Comparison of ENCODE assay signal across 17 mouse cellular contexts in genomic region chr17:83348056-83348822, GRCm38 (mm10). TPM values are rescaled to one million over a fixed set of nuclear protein-coding genes. Genes with fewer than 3 reads are reported as not detected.
DNase-seq lines count a peak whose midpoint lies in the region; ATAC-seq and TF ChIP-seq lines count a peak whose summit lies in the region.
"Had no signal": no experiment of that assay in that cellular context is flagged by ENCODE, and none has a peak within 500 bp of the region (broad histone marks: within the 10 kb centered on the region; RNA-seq: fewer than 3 reads in every experiment).

No protein-coding gene starts in this region.

- H3K36me3 ChIP-seq in hindbrain, postnatal 0 days (ENCODE audit: insufficient read depth, low read length), result no peaks in the 10 kb centered on the region
- H3K36me3 ChIP-seq in hindbrain, embryonic 13.5 days, result no peaks in the 10 kb centered on the region
- H3K36me3 ChIP-seq: embryonic facial prominence, embryonic 13.5 days; forebrain, embryonic 12.5 days; heart, embryonic 10.5 days; liver, embryonic 15.5 days; midbrain, embryonic 10.5 days had no signal

- no peak for TF ChIP-seq CTCF in hindbrain, postnatal 0 days (IDR thresholded peaks at IDR 0.05; ENCODE audit: low read depth)

- no peaks in the 10 kb centered on the region for H3K27me3 ChIP-seq in hindbrain, postnatal 0 days (ENCODE audit: insufficient read depth, low read length)
- H3K27me3 ChIP-seq in hindbrain, embryonic 13.5 days, result no peaks in the 10 kb centered on the region
- H3K27me3 ChIP-seq: CH12.LX; embryonic facial prominence, embryonic 13.5 days; forebrain, embryonic 12.5 days; Patski had no signal

- intact Hi-C loops in heart, postnatal 14 days (cut with DNase I), result no loop called here

- H3K9ac ChIP-seq in hindbrain, postnatal 0 days (replicated peaks; ENCODE audit: low read length), result no peak overlapping the region
- H3K9ac ChIP-seq in hindbrain, embryonic 13.5 days, result no peak overlapping the region
- H3K9ac ChIP-seq: embryonic facial prominence, embryonic 13.5 days; forebrain, embryonic 12.5 days; liver, embryonic 15.5 days had no signal

- H3K4me3 ChIP-seq in hindbrain, postnatal 0 days (ENCODE audit: low read length), result no peak overlapping the region
- no peak overlapping the region for H3K4me3 ChIP-seq in hindbrain, embryonic 13.5 days
- H3K4me3 ChIP-seq: embryonic facial prominence, embryonic 13.5 days; forebrain, embryonic 12.5 days; heart, embryonic 10.5 days; liver, embryonic 15.5 days; midbrain, embryonic 10.5 days; myocyte had no signal

- no peak overlapping the region for H3K4me2 ChIP-seq in hindbrain, postnatal 0 days (ENCODE audit: low read depth, low read length)
- H3K4me2 ChIP-seq in hindbrain, embryonic 13.5 days, result no peak overlapping the region
- H3K4me2 ChIP-seq: embryonic facial prominence, embryonic 13.5 days; forebrain, embryonic 12.5 days; liver, embryonic 15.5 days had no signal

- H3K9me3 ChIP-seq in hindbrain, postnatal 0 days (ENCODE audit: low read length), result no peaks in the 10 kb centered on the region
- H3K9me3 ChIP-seq in hindbrain, embryonic 13.5 days, result no peaks in the 10 kb centered on the region
- H3K9me3 ChIP-seq: embryonic facial prominence, embryonic 13.5 days; forebrain, embryonic 12.5 days; heart, embryonic 10.5 days; liver, embryonic 15.5 days had no signal

- 69% methylated on average over 9 of the region's 9 CpGs for WGBS in hindbrain, postnatal 0 days
- WGBS in hindbrain, embryonic 13.5 days, result 72% methylated on average over 9 of the region's 9 CpGs

- no peak for ATAC-seq in hindbrain, postnatal 0 days
- no peak for ATAC-seq in hindbrain, embryonic 13.5 days (ENCODE audit: low FRiP score)
- ATAC-seq: intestine, embryonic 16.5 days; Patski had no signal

- H3K4me1 ChIP-seq in hindbrain, postnatal 0 days (ENCODE audit: insufficient read depth, low read length), result peaks cover 8% of the 10 kb centered on the region; the same call in 1 of the 2 replicates
- H3K4me1 ChIP-seq in hindbrain, embryonic 13.5 days (replicated peaks), result peaks cover 20% of the 10 kb centered on the region

- peak; percentile 37 for DNase-seq in hindbrain, postnatal 0 days (ENCODE audit: low spot score)
- DNase-seq in 416B (ENCODE audit: low read depth), result peak; percentile 80
- peak; percentile 71 for DNase-seq in adrenal gland, adult 2 months
- peak; percentile 87 for DNase-seq in gonadal fat pad, adult 2 months (ENCODE audit: low read depth)
- DNase-seq in urinary bladder, adult 18-20 months (ENCODE audit: low spot score in 2 of 2), result no peak
- no peak for DNase-seq in heart, postnatal 14 days
- DNase-seq: kidney, postnatal 10 days had no signal

- H3K27ac ChIP-seq in hindbrain, postnatal 0 days, result no peak overlapping the region
- H3K27ac ChIP-seq in hindbrain, embryonic 13.5 days, result no peak overlapping the region
- H3K27ac ChIP-seq: embryonic facial prominence, embryonic 13.5 days; forebrain, embryonic 12.5 days; heart, embryonic 10.5 days; liver, embryonic 15.5 days; midbrain, embryonic 10.5 days had no signal

RNA-seq across cellular contexts. Expression of gene Eml4, which starts 2.5 kb away (rescaled TPM):
- total RNA-seq in hindbrain, postnatal 0 days (2014; rRNA removed), result 42.9 and 47.8 TPM in 2 replicates
- 18.7 and 20.2 TPM in 2 replicates for polyA plus RNA-seq in hindbrain, postnatal 0 days (2015; fragmentation: Nextera tagmentation; extraction: Ambion mirVana)
- 32.3 and 32.5 TPM in 2 replicates for polyA plus RNA-seq in hindbrain, embryonic 13.5 days (2015; fragmentation: Nextera tagmentation; extraction: Ambion mirVana)
- 10 to 100 TPM; 16.3 to 18.7 TPM for total RNA-seq in adrenal gland, adult 2 months (2021)
- polyA plus RNA-seq in adrenal gland, adult 2 months (2012; rRNA removed), result 3.2 and 3.8 TPM in 2 replicates
- polyA plus RNA-seq in gonadal fat pad, adult 2 months (2012; rRNA removed), result 17.7 and 18.2 TPM in 2 replicates
- 1 to 10 TPM; 8.3 TPM for total RNA-seq in heart, postnatal 14 days (2021)

Comparison
In these comparisons a context has a peak if more than half of its experiments do, and no peak if none do; other contexts are left out.
1. DNase-seq: peak in hindbrain, postnatal 0 days (single experiment), 416B (single experiment), adrenal gland, adult 2 months (single experiment) and gonadal fat pad, adult 2 months (single experiment); none in urinary bladder, adult 18-20 months (0 of 2) and heart, postnatal 14 days (0 of 2).